Mouse (Mus musculus) heart, adult 2 months (tissue): ENCODE measurements around the gene Kcnk15.

Experiments
- CTCF ChIP-seq: fragments of 200-600 bp; IDR thresholded peaks from 2 replicates; pipeline ENCODE4 v1.8.1; 2022; ENCODE audit warnings: antibody characterized with exemption, mild to moderate bottlenecking, moderate library complexity
- EP300 ChIP-seq: fragments of 200-500 bp; IDR thresholded peaks from 2 replicates; pipeline ENCODE4 v1.6.1; 2011; ENCODE audit warnings: low read depth, low read length, control low read depth; ENCODE audit not compliant: insufficient read depth
- POLR2A ChIP-seq: fragments of 200-500 bp; IDR thresholded peaks from 2 replicates; pipeline ENCODE4 v1.6.1; 2011; ENCODE audit warnings: mild to moderate bottlenecking, low read depth, low read length, control low read depth; ENCODE audit not compliant: insufficient read depth

- TF ChIP-seq CTCF: no peak
- no peak for TF ChIP-seq POLR2A
- TF ChIP-seq EP300: no peak
Measured at GRCm38 (mm10) chr2:163882859-163883652, 29.6 kb downstream of the Kcnk15 start.
